Mouse (Mus musculus): ENCODE measurements around the gene Shc4.

GRCm38 (mm10) chr2:125594072-125594471, 129.9 kb downstream of the Shc4 start:
- TF ChIP-seq POLR2A (IDR thresholded peaks at IDR 0.05; ENCODE audit: control insufficient read depth, extremely low read depth, insufficient read depth, low read length, poor library complexity), result no peak
- TF ChIP-seq CTCF (IDR thresholded peaks at IDR 0.05; ENCODE audit: borderline replicate concordance, control insufficient read depth, extremely low read depth, insufficient read depth, low read length, poor library complexity), result no peak

All from thymus, adult 2 months (tissue).